Mouse (Mus musculus): ENCODE measurements around the gene Dock2. TPM values are rescaled to one million over a fixed set of nuclear protein-coding genes. Genes with fewer than 3 reads are reported as not detected.

Gene Dock2
- polyA plus RNA-seq, 1 experiment, result not detected

DNA sequence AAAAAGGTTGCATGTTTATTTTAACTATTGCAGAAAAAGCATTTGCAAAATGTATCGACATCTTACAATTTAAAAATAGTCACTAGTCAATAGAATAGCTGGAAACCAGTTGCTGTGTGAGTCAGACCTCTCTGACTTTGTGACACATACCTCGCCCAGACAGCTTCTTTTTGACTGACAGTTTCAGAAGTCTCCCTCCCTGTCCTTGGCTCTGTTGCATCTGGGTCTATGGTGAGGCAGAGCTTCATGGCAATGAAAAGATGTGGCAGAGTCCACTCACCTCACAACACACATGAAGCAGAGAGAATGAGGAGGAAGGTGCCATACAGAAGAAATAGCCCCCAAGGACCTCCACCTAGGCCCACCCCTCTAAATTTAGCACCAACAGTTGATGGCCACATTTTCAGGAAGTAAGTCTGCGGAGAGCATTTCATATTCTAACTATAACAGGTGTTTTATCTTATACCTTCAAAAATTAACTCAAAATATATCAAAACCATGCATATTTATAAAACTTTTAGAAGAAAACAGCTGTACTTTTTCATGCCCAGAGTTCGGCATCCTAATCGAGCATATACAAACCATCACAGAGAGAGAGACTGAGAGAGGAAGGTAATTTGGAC, 19.8 kb downstream of the Dock2 start:
- Histone ChIP-seq H3K36me3 (ENCODE audit: control insufficient read depth, insufficient read depth, low read length, poor library complexity, severe bottlenecking) (no peaks in the 10 kb centered on the region), H3K9ac (ENCODE audit: low read depth, poor library complexity, severe bottlenecking) (no peak overlapping the region), H3K27me3 (ENCODE audit: control insufficient read depth, insufficient read depth, low read length, poor library complexity, severe bottlenecking) (no peaks in the 10 kb centered on the region), H3K9me3 (replicated peaks; ENCODE audit: control insufficient read depth, insufficient read depth, low read length, poor library complexity, severe bottlenecking) (0 out of 2 replicates have a peak, but pooled peaks cover 4% of the 10 kb centered on the region), H3K4me1 (ENCODE audit: control insufficient read depth, insufficient read depth, low read length) (no peaks in the 10 kb centered on the region), H3K4me3 (ENCODE audit: low read depth, low read length) (no peak overlapping the region), H3K27ac (ENCODE audit: insufficient read depth, low read length) (no peak overlapping the region)
- TF ChIP-seq CTCF (IDR thresholded peaks at IDR 0.05; ENCODE audit: low read depth, low read length) (no peak), EP300 (IDR thresholded peaks at IDR 0.05; ENCODE audit: insufficient read depth, low read depth, low read length) (no peak), POLR2A (IDR thresholded peaks at IDR 0.05; ENCODE audit: insufficient read depth, low read length) (no peak)

DNA sequence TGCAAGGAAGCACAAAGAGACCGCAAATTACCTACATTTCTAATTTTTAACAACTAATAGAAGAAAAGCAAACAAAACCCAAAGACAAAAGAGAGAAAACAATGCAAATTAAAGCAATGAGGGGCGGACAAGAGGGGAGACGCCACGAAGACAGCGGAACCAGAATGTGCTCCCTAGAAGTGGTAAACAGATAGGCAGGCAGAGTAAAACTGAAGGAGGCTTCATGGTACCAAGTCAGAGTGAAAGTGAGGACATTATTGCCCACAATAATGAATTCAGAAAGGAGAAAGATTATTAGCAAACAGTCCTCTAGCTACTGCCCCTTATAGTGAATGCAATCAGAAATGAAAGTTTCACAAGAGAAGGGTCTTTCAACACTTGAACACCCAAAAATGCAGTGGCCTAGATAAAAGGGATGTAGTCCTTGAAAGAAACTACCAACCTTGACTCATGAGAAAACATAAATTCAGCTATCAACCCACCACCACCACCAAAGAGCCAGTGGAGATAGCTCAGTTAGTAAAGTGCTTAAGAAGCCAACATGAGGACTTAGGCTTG, 21.0 kb downstream of the Dock2 start:
- no peak for TF ChIP-seq CTCF (IDR thresholded peaks at IDR 0.05; ENCODE audit: low read depth, low read length)
- TF ChIP-seq EP300 (IDR thresholded peaks at IDR 0.05; ENCODE audit: insufficient read depth, low read depth, low read length), result no peak
- TF ChIP-seq POLR2A (IDR thresholded peaks at IDR 0.05; ENCODE audit: insufficient read depth, low read length), result no peak
- H3K9ac ChIP-seq (ENCODE audit: low read depth, poor library complexity, severe bottlenecking), result no peak overlapping the region
- H3K4me1 ChIP-seq (ENCODE audit: control insufficient read depth, insufficient read depth, low read length), result no peaks in the 10 kb centered on the region
- H3K9me3 ChIP-seq (replicated peaks; ENCODE audit: control insufficient read depth, insufficient read depth, low read length, poor library complexity, severe bottlenecking), result 0 out of 2 replicates have a peak, but pooled peaks cover 4% of the 10 kb centered on the region
- H3K27ac ChIP-seq (ENCODE audit: insufficient read depth, low read length), result no peak overlapping the region
- H3K4me3 ChIP-seq (ENCODE audit: low read depth, low read length), result no peak overlapping the region
- no peaks in the 10 kb centered on the region for H3K36me3 ChIP-seq (ENCODE audit: control insufficient read depth, insufficient read depth, low read length, poor library complexity, severe bottlenecking)
- no peaks in the 10 kb centered on the region for H3K27me3 ChIP-seq (ENCODE audit: control insufficient read depth, insufficient read depth, low read length, poor library complexity, severe bottlenecking)

GRCm38 (mm10) chr11:34762125-34762524, 21.6 kb downstream of the Dock2 start:
- Histone ChIP-seq H3K27ac (ENCODE audit: insufficient read depth, low read length) (no peak overlapping the region), H3K4me3 (ENCODE audit: low read depth, low read length) (no peak overlapping the region), H3K27me3 (ENCODE audit: control insufficient read depth, insufficient read depth, low read length, poor library complexity, severe bottlenecking) (no peaks in the 10 kb centered on the region), H3K9me3 (replicated peaks; ENCODE audit: control insufficient read depth, insufficient read depth, low read length, poor library complexity, severe bottlenecking) (peaks cover 4% of the 10 kb centered on the region; the same call in 1 of the 2 replicates), H3K4me1 (ENCODE audit: control insufficient read depth, insufficient read depth, low read length) (no peaks in the 10 kb centered on the region), H3K36me3 (ENCODE audit: control insufficient read depth, insufficient read depth, low read length, poor library complexity, severe bottlenecking) (no peaks in the 10 kb centered on the region), H3K9ac (ENCODE audit: low read depth, poor library complexity, severe bottlenecking) (no peak overlapping the region)
- TF ChIP-seq EP300 (IDR thresholded peaks at IDR 0.05; ENCODE audit: insufficient read depth, low read depth, low read length) (no peak), POLR2A (IDR thresholded peaks at IDR 0.05; ENCODE audit: insufficient read depth, low read length) (no peak), CTCF (IDR thresholded peaks at IDR 0.05; ENCODE audit: low read depth, low read length) (no peak)

- Histone ChIP-seq H3K9ac (ENCODE audit: low read depth, poor library complexity, severe bottlenecking) (no peak overlapping the region), H3K9me3 (replicated peaks; ENCODE audit: control insufficient read depth, insufficient read depth, low read length, poor library complexity, severe bottlenecking) (no peaks in the 10 kb centered on the region; the same call in 1 of the 2 replicates), H3K27me3 (ENCODE audit: control insufficient read depth, insufficient read depth, low read length, poor library complexity, severe bottlenecking) (no peaks in the 10 kb centered on the region), H3K36me3 (ENCODE audit: control insufficient read depth, insufficient read depth, low read length, poor library complexity, severe bottlenecking) (no peaks in the 10 kb centered on the region), H3K4me3 (ENCODE audit: low read depth, low read length) (no peak overlapping the region), H3K27ac (ENCODE audit: insufficient read depth, low read length) (no peak overlapping the region), H3K4me1 (ENCODE audit: control insufficient read depth, insufficient read depth, low read length) (no peaks in the 10 kb centered on the region)
- no peak for TF ChIP-seq CTCF (IDR thresholded peaks at IDR 0.05; ENCODE audit: low read depth, low read length)
- no peak for TF ChIP-seq EP300 (IDR thresholded peaks at IDR 0.05; ENCODE audit: insufficient read depth, low read depth, low read length)
These were observed 24.1 kb downstream of the Dock2 start for GRCm38 (mm10) chr11:34759582-34759981.

GRCm38 (mm10) chr11:34741081-34741480, 42.6 kb downstream of the Dock2 start:
- no peaks in the 10 kb centered on the region for H3K27me3 ChIP-seq (ENCODE audit: control insufficient read depth, insufficient read depth, low read length, poor library complexity, severe bottlenecking)
- no peaks in the 10 kb centered on the region for H3K9me3 ChIP-seq (replicated peaks; ENCODE audit: control insufficient read depth, insufficient read depth, low read length, poor library complexity, severe bottlenecking)
- no peaks in the 10 kb centered on the region for H3K36me3 ChIP-seq (ENCODE audit: control insufficient read depth, insufficient read depth, low read length, poor library complexity, severe bottlenecking)
- H3K9ac ChIP-seq (ENCODE audit: low read depth, poor library complexity, severe bottlenecking), result no peak overlapping the region
- no peak overlapping the region for H3K27ac ChIP-seq (ENCODE audit: insufficient read depth, low read length)
- H3K4me1 ChIP-seq (ENCODE audit: control insufficient read depth, insufficient read depth, low read length), result peaks cover 6% of the 10 kb centered on the region
- no peak overlapping the region for H3K4me3 ChIP-seq (ENCODE audit: low read depth, low read length)
- TF ChIP-seq POLR2A (IDR thresholded peaks at IDR 0.05; ENCODE audit: insufficient read depth, low read length) (no peak), CTCF (IDR thresholded peaks at IDR 0.05; ENCODE audit: low read depth, low read length) (no peak), EP300 (IDR thresholded peaks at IDR 0.05; ENCODE audit: insufficient read depth, low read depth, low read length) (no peak)

GRCm38 (mm10) chr11:34739816-34740215, 43.9 kb downstream of the Dock2 start:
- H3K4me1 ChIP-seq (ENCODE audit: control insufficient read depth, insufficient read depth, low read length), result peaks cover 6% of the 10 kb centered on the region
- no peak overlapping the region for H3K9ac ChIP-seq (ENCODE audit: low read depth, poor library complexity, severe bottlenecking)
- no peaks in the 10 kb centered on the region for H3K36me3 ChIP-seq (ENCODE audit: control insufficient read depth, insufficient read depth, low read length, poor library complexity, severe bottlenecking)
- no peak overlapping the region for H3K27ac ChIP-seq (ENCODE audit: insufficient read depth, low read length)
- TF ChIP-seq POLR2A (IDR thresholded peaks at IDR 0.05; ENCODE audit: insufficient read depth, low read length) (no peak), CTCF (IDR thresholded peaks at IDR 0.05; ENCODE audit: low read depth, low read length) (no peak), EP300 (IDR thresholded peaks at IDR 0.05; ENCODE audit: insufficient read depth, low read depth, low read length) (no peak)
- H3K27me3 ChIP-seq (ENCODE audit: control insufficient read depth, insufficient read depth, low read length, poor library complexity, severe bottlenecking), result no peaks in the 10 kb centered on the region
- no peaks in the 10 kb centered on the region for H3K9me3 ChIP-seq (replicated peaks; ENCODE audit: control insufficient read depth, insufficient read depth, low read length, poor library complexity, severe bottlenecking)
- H3K4me3 ChIP-seq (ENCODE audit: low read depth, low read length), result no peak overlapping the region
